Mouse (Mus musculus): ENCODE results near the gene Tmem60. TPM values are rescaled to one million over a fixed set of nuclear protein-coding genes. Genes with fewer than 3 reads are reported as not detected.

The Tmem60 gene
- polyA plus RNA-seq, 1 experiment from 2014 or later, result 43.6 TPM

DNA sequence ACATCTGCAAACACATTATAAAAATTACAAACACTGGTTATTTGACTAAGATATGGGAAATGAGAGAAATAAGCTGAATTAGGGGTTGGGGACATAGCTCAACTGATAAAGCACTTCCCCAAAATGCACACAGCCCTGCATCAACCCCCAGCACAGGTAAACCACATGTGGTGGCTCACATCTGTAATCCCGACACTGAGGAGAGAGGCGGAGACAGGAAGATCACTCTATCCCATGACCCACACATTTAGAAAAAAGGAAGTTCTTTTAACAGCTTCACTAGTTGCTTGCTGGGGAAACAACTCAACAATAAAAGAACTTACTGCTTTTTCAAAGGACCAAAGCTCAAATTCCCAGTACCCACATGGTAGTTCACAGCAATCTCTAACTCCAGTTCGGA, 50.6 kb downstream of the Tmem60 start:
- no peak for TF ChIP-seq CTCF (IDR thresholded peaks at IDR 0.05; ENCODE audit: low read depth)
- Histone ChIP-seq H3K4me1 (replicated peaks; ENCODE audit: control insufficient read depth, insufficient read depth, low read length) (peaks cover 15% of the 10 kb centered on the region; the same call in 1 of the 2 replicates), H3K36me3 (ENCODE audit: control insufficient read depth, insufficient read depth) (no peaks in the 10 kb centered on the region), H3K4me3 (ENCODE audit: low read depth, low read length) (no peak overlapping the region), H3K9ac (ENCODE audit: low read depth, low read length) (no peak overlapping the region), H3K4me2 (replicated peaks; ENCODE audit: low read depth) (no peak overlapping the region), H3K9me3 (ENCODE audit: control insufficient read depth) (no peaks in the 10 kb centered on the region), H3K27ac (ENCODE audit: low read depth, low read length) (no peak overlapping the region), H3K27me3 (replicated peaks; ENCODE audit: control insufficient read depth, insufficient read depth, low read length) (no peaks in the 10 kb centered on the region)
- no peak for ATAC-seq
- WGBS, result 76% methylated on average over 3 of the region's 3 CpGs

DNA sequence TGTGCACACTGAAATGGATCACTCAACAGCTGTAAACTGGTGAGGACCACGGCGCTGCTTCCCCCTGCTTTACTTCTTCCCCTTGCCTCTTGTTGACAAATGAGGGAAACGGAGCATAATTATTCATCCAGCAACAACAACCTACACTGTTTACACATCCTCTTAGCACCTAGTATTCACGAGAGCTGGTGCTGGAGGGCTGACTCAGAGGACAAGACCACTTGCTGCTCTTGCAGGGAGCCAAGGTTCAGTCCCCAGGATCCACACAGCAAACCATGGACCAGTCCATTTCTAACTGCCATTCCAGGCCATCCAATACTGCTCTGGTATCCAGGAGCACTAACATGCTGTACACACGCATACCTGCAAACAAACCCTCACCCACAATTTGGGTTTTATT, 53.9 kb downstream of the Tmem60 start:
- Histone ChIP-seq H3K9ac (ENCODE audit: low read depth, low read length) (no peak overlapping the region), H3K27me3 (replicated peaks; ENCODE audit: control insufficient read depth, insufficient read depth, low read length) (no peaks in the 10 kb centered on the region), H3K4me3 (ENCODE audit: low read depth, low read length) (no peak overlapping the region), H3K27ac (ENCODE audit: low read depth, low read length) (no peak overlapping the region), H3K4me1 (replicated peaks; ENCODE audit: control insufficient read depth, insufficient read depth, low read length) (0 out of 2 replicates have a peak, but pooled peaks cover 8% of the 10 kb centered on the region), H3K4me2 (replicated peaks; ENCODE audit: low read depth) (no peak overlapping the region), H3K36me3 (ENCODE audit: control insufficient read depth, insufficient read depth) (no peaks in the 10 kb centered on the region), H3K9me3 (ENCODE audit: control insufficient read depth) (no peaks in the 10 kb centered on the region)
- no peak for TF ChIP-seq CTCF (IDR thresholded peaks at IDR 0.05; ENCODE audit: low read depth)
- 64% methylated on average over 5 of the region's 5 CpGs for WGBS
- no peak for ATAC-seq

Other genes starting within 250 kb of the Tmem60 start
- 2.3 and 3.0 TPM in 2 replicates for gene Phtf2, start 67 bp upstream of the Tmem60 start, polyA plus RNA-seq (2015; fragmentation: Nextera tagmentation; extraction: Ambion mirVana)
- 3.7 and 4.3 TPM in 2 replicates for gene Rsbn1l, start 74.2 kb downstream of the Tmem60 start, polyA plus RNA-seq (2015; fragmentation: Nextera tagmentation; extraction: Ambion mirVana)
- 12.9 and 14.3 TPM in 2 replicates for gene Ptpn12, start 173.7 kb downstream of the Tmem60 start, polyA plus RNA-seq (2015; fragmentation: Nextera tagmentation; extraction: Ambion mirVana)

All from intestine, postnatal 0 days (tissue).